Mouse (Mus musculus) myocyte (in vitro differentiated cells): ENCODE measurements at regions not wholly inside any gene's neighbourhood (a gene's known extent, or its start where the extent isn't known, plus 50 kb on each side); places are given as distances from the start of the nearest gene placed in this dataset.

Experiments used
- CEBPB ChIP-seq: IDR thresholded peaks from 2 replicates; pipeline ENCODE4 v1.6.1; 2011; ENCODE audit warnings: mild to moderate bottlenecking, moderate library complexity; ENCODE audit not compliant: poor library complexity, insufficient read depth, severe bottlenecking
- E2F4 ChIP-seq: IDR thresholded peaks from one replicate; pipeline ENCODE4 v1.6.1; 2011; ENCODE audit warnings: mild to moderate bottlenecking, control low read depth, moderate library complexity; ENCODE audit not compliant: insufficient read depth
- MAX ChIP-seq: IDR thresholded peaks from one replicate; pipeline ENCODE4 v1.6.1; 2011; ENCODE audit warnings: low read depth, mild to moderate bottlenecking, control low read depth
- MYOG ChIP-seq, 3 experiments: IDR thresholded peaks; one replicate each; pipeline ENCODE4 v1.6.1; 2011; ENCODE audit warnings: control low read depth in 2 of 3, low read depth in 2 of 3, mild to moderate bottlenecking in 2 of 3; ENCODE audit not compliant: insufficient read length in 2 of 3, control insufficient read depth in 1 of 3, insufficient read depth in 1 of 3
- POLR2A ChIP-seq: IDR thresholded peaks from one replicate; pipeline ENCODE4 v1.6.1; 2011; ENCODE audit warnings: low read depth, mild to moderate bottlenecking, control low read depth, moderate library complexity; ENCODE audit not compliant: insufficient read length
- REST ChIP-seq: IDR thresholded peaks from one replicate; pipeline ENCODE4 v1.6.1; 2011; ENCODE audit warnings: mild to moderate bottlenecking, control low read depth, moderate library complexity; ENCODE audit not compliant: insufficient read depth, insufficient read length
- SRF ChIP-seq: IDR thresholded peaks from one replicate; pipeline ENCODE4 v1.6.1; 2011; ENCODE audit warnings: low read depth; ENCODE audit not compliant: control insufficient read depth, insufficient read length
- TCF12 ChIP-seq: IDR thresholded peaks from one replicate; pipeline ENCODE4 v1.6.1; 2011; ENCODE audit warnings: mild to moderate bottlenecking, control low read depth; ENCODE audit not compliant: poor library complexity, insufficient read depth, severe bottlenecking
- USF1 ChIP-seq: IDR thresholded peaks from one replicate; pipeline ENCODE4 v1.6.1; 2011; ENCODE audit warnings: low read depth, mild to moderate bottlenecking, control low read depth, moderate library complexity

DNA sequence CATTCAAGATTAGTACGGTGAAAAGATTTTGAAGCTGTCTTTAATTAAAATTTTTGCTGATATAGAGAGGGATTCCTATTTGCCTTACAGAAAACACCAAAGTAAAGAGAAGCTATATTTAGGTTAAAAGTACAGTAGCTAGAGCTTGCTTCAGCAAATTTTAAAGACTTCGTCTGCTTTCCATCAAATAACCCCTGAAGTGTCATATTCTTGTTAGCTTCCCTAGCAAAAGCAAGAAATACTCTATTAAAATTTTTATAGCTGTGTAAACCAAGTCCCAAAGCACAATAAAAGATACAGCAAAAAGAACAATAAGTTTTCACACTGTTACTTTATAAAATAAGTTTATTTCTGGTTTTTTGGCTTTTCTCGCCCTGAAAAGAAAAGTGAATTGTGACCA is 372.3 kb downstream of the Olfm3 start:
- no peak for TF ChIP-seq POLR2A
- TF ChIP-seq REST = no peak
- TF ChIP-seq CEBPB = no peak
- TF ChIP-seq E2F4 = no peak
- no peak for TF ChIP-seq MAX
- TF ChIP-seq USF1 = no peak
- TF ChIP-seq MYOG (IDR thresholded peaks at IDR 0.05; ENCODE audit: control insufficient read depth in 1 of 3, insufficient read depth in 1 of 3, insufficient read length in 2 of 3, low read depth in 2 of 3) = no peak
- no peak for TF ChIP-seq TCF12
- no peak for TF ChIP-seq SRF
